Mouse (Mus musculus) ovary, postnatal 10 days (tissue): ENCODE measurements around the gene Ccr9.

Experiments
- DNase-seq: peaks from one replicate; pipeline ENCODE4 v3.0.0; 2022; ENCODE audit warnings: low spot score

The Ccr9 gene

DNA sequence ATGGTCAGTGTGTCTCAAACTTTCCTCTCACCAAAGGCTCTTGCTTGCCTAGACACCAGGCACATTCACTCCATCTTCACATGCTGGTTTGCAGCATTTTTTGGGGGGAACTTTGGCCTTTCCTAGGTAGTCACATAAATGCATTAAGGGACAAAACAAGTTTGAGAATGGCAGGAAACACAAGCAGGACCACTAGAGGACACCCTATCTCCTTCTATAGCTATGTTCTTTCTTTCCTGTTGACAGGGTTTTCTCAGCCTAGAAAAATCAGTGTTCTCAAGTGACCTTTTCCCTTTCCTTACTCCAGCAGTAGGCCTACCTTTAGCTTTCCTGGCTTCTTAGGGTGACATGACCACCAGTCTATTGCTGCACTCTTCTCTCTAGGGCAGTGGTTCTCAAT, 124.7 kb downstream of the Ccr9 start:
- no peak for DNase-seq

DNA sequence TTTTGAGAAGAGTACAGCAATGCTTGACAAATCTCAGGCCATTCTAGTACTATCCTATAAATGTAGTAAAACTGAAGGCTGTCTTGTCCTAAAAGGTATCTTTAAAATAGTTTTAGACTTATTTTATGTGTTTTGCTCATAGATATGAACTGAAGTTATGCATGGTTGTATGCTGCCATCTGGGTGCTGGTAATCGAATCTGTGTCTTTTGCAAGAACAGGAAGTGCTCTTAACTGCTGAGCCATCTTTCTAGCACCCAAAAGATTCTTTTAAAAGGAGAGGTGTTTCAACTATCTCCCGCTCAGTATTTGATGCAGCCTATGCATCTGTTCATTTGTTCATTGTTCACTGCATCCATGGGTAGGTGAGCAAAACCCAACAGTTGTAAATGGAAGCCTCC, 127.0 kb downstream of the Ccr9 start:
- no peak for DNase-seq

DNA sequence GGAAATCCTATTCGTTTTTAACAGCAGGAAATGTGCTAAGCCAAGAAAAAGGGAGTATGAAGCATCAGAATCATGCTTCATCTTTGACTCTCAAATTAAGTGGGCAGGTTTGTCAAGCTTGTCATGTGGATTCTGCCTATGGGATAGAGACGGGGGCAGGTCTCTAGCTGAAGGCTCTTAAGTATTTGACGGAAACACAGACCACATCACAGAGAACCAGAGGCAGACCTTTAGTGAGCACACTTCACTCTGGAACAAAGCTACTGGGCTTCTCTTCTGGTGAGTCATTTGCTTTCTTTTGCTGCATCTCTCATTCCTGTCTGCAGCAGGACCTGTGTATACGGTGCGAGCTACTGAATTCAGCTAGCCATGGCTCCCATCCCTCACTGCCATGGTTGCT, 128.0 kb downstream of the Ccr9 start, which contains the start of gene Cxcr6:
Cxcr6 (plus strand) TSS at position 209 of the 400 bp plus-strand sequence.
- DNase-seq: no peak

DNA sequence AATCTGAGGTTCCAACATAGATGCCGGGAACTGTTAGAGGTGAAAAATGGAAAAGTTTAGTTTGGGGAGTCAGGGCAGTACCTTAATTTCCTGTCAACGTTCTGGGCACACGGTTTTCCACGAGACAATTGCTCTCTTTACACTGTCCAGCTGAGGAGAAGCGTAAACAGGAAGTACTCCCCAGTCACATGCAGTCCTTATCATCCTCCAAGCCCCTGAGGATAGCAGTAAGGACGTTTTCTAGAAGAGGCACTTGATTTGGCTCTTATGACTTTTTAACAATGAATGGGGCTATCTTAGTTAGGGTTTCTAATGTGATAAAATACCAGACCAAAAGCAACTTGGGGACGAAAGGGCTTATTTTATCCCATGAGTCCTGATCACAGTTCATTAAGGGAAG, 130.3 kb downstream of the Ccr9 start:
- no peak for DNase-seq

DNA sequence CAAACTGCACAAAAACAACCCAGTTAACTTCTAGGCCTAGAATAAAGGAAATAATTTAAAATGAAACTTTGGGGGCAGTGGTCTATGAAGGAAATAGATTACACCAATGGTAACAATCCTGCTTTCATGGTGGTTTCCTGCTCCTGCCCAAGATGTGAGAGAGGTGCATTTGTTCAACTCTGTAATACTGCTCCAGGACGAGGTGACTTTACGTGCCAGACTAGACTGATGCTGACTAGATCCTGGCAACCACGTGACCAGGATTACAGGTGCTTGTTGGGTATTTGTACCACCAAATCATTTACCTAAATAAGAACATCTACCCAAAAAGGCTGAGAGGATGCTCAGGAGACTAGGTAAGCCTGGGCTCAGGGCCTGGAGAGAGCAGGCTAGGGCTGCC, 133.6 kb downstream of the Ccr9 start:
- no peak for DNase-seq

DNA sequence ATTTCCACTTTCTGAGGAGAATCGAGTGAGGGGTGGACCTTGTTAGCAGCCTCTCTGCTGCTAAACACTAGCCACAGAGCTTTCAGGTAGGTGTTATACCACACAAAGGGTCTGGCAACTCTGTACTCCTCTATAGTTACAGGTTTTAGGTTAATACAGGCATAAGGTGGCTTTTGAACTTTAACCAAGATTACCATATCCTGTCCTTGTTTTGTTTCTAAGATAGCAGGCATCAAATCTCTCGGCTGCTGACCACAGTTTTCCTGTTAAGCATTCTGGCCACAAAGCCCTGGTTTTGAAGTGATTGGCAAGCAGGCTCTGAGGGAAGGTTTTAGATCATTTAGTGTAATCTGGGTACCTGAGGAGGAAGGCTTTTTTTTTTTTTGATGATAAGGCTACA, 136.1 kb downstream of the Ccr9 start:
- DNase-seq: no peak

DNA sequence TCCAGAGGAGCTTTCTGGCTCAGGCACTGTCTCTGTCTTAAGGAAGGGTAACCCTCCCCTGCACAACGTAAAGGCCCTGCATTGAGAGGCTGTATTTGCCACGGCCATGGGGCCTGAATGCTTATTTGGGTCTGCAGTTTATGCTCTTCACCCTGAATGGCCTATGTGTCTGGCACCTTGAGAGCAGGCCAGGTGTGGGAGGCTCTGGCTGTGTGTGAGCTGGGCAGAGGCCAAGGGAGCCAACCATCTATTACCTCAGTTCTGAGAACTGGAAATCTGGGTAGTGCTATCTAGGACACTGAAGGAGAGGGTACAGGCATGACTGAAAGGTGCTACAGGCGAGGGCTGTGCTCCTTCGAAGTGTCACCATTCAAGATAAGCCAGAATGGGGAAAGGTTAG, 136.6 kb downstream of the Ccr9 start:
- no peak for DNase-seq

DNA sequence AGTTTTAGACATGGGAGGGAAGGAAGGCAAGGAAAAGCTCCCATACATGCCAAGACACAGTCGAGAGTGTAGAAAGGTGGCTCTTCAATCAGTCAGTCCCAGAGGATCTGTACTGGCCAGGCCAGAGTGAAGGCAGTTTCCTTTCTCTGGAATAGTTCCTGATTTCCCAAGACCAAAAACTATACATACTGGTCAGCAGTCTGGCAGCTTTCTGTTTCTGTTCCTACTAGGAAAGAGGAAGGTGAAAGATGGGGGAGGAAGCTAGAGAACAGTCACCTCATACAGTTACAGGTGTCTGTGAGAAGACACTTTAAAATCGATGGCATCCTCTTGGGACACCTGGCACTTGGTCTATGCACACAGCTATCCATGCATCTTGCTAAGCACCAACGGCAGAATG, 137.2 kb downstream of the Ccr9 start:
- DNase-seq: no peak

DNA sequence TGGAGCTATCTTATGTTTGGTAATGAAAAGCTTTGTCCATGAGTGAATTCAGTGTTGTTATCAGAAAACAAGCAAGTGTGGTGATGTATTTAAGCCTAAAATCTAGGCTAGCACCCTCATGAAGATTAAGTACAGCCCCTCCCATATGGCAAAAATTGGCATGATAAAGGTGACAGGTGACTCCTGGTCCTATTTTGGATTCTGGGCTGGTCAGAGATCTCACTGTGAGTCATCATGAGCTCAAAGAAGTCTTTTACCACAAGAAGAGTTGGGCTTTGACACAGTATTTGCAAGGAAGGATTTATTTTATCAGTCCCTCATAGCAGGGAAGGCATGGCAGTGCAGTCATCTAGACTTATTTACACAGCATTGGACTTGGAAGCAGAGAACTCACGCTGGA, 137.8 kb downstream of the Ccr9 start:
- DNase-seq: no peak

DNA sequence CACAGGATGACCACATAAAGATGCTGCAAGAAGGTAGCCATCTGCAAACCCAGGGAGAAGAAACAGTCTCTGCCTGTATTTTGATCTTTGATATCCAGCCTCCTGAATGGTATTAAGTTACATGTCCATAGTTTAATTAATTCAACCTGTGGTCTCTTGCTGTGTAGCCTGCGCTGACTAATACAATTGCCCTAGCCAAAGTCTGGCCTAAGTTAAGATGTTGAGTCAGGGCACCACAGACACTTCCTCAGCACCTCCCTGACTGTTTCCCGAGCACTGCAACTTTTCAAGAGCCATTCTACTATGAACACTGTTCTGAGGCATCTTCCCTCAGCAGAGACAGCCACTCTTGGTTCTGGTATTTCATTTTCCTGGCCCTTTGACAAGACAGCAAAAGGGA, 140.4 kb downstream of the Ccr9 start:
- no peak for DNase-seq

DNA sequence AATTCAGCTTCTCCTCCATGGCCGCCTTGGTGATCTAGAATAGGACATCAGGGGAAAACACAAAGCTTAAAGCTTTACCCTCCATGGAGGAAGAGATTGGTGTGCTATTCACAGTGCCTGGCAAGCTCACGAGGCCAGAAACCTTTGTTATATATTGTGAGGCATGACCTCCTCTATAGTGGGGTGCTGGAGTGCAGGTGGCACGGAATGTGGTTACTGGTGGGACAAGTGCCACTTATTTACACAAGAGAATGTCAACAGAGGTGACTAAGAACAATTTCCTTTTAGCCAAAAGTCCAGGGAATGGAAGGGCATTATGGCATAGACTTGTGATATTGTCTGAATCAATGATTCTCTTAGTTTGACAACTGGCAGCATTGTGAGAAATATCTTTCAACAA, 148.4 kb downstream of the Ccr9 start:
- DNase-seq: no peak

DNA sequence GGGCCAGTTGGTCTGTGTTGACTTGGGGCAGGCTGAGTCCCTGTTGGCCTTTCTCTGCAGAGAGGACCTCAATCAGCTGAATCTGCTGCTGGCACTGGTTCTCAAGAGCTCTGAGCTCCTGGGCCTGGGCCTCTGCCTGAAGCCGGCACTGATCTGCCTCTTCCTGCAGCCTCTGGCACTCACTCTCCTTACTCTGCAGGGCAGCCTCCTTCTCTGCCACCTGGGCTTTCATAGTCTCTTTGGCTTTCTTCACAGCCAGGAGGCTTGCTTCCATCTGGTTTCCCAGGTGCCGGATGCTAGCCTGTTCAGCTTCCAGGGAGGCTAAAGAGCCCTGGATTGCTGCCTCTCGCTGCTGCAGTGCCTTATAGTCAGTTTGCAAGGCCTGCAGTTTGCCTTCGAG, 150.7 kb downstream of the Ccr9 start:
- DNase-seq: no peak
